Mouse (Mus musculus) heart, postnatal 0 days (tissue): ENCODE measurements at regions not wholly inside any gene's neighbourhood (a gene's known extent, or its start where the extent isn't known, plus 50 kb on each side); places are given as distances from the start of the nearest gene placed in this dataset.

Source experiments
- CTCF ChIP-seq: IDR thresholded peaks from 2 replicates; pipeline ENCODE4 v1.5.1; 2016; ENCODE audit warnings: antibody characterized with exemption, control low read depth, low read depth
- EP300 ChIP-seq: IDR thresholded peaks from 2 replicates; pipeline ENCODE4 v1.6.1; 2016; ENCODE audit warnings: antibody characterized with exemption, low read depth

GRCm38 (mm10) chr1:35331602-35332339, 482.0 kb downstream of the Plekhb2 start:
- TF ChIP-seq CTCF (no peak), EP300 (no peak)
